Mouse (Mus musculus): ENCODE measurements around the gene Opalin.

The Opalin gene

GRCm38 (mm10) chr19:41076906-41077305 lies at the start of gene Opalin:
Gene Opalin (minus strand): TSS chr19:41077113.
- in situ Hi-C loops (cut with MboI; ENCODE audit: low sequenced_read_pairs) = no loop called here

GRCm38 (mm10) chr19:41123009-41123408 lies 46.1 kb upstream of the Opalin start:
- in situ Hi-C loops (cut with MboI; ENCODE audit: low sequenced_read_pairs) = no loop called here

GRCm38 (mm10) chr19:41119924-41120323 lies 43.0 kb upstream of the Opalin start:
- in situ Hi-C loops (cut with MboI; ENCODE audit: low sequenced_read_pairs) = no loop called here

- in situ Hi-C loops (cut with MboI; ENCODE audit: low sequenced_read_pairs) = no loop called here
Measured at GRCm38 (mm10) chr19:41118346-41118745, 41.4 kb upstream of the Opalin start.

GRCm38 (mm10) chr19:41117334-41117733 lies 40.4 kb upstream of the Opalin start:
- in situ Hi-C loops (cut with MboI; ENCODE audit: low sequenced_read_pairs) = no loop called here

- in situ Hi-C loops (cut with MboI; ENCODE audit: low sequenced_read_pairs) = no loop called here
Measured at GRCm38 (mm10) chr19:41114611-41115010, 37.7 kb upstream of the Opalin start.

GRCm38 (mm10) chr19:41113911-41114531 lies 37.1 kb upstream of the Opalin start:
- in situ Hi-C loops (cut with MboI; ENCODE audit: low sequenced_read_pairs) = no loop called here

GRCm38 (mm10) chr19:41112609-41113008 lies 35.7 kb upstream of the Opalin start:
- in situ Hi-C loops (cut with MboI; ENCODE audit: low sequenced_read_pairs) = no loop called here

GRCm38 (mm10) chr19:41109991-41110390 lies 33.1 kb upstream of the Opalin start:
- in situ Hi-C loops (cut with MboI; ENCODE audit: low sequenced_read_pairs) = no loop called here

GRCm38 (mm10) chr19:41109496-41109895 lies 32.6 kb upstream of the Opalin start:
- in situ Hi-C loops (cut with MboI; ENCODE audit: low sequenced_read_pairs) = no loop called here

GRCm38 (mm10) chr19:41108666-41109065 lies 31.8 kb upstream of the Opalin start:
- in situ Hi-C loops (cut with MboI; ENCODE audit: low sequenced_read_pairs) = no loop called here

- in situ Hi-C loops (cut with MboI; ENCODE audit: low sequenced_read_pairs) = no loop called here
Measured at GRCm38 (mm10) chr19:41107530-41107929, 30.6 kb upstream of the Opalin start.

GRCm38 (mm10) chr19:41104922-41105321 lies 28.0 kb upstream of the Opalin start:
- in situ Hi-C loops (cut with MboI; ENCODE audit: low sequenced_read_pairs) = no loop called here

GRCm38 (mm10) chr19:41101390-41101789 lies 24.5 kb upstream of the Opalin start:
- in situ Hi-C loops (cut with MboI; ENCODE audit: low sequenced_read_pairs) = no loop called here

GRCm38 (mm10) chr19:41100863-41101262 lies 23.9 kb upstream of the Opalin start:
- in situ Hi-C loops (cut with MboI; ENCODE audit: low sequenced_read_pairs) = no loop called here

- in situ Hi-C loops (cut with MboI; ENCODE audit: low sequenced_read_pairs) = no loop called here
Measured at GRCm38 (mm10) chr19:41097038-41097437, 20.1 kb upstream of the Opalin start.

- in situ Hi-C loops (cut with MboI; ENCODE audit: low sequenced_read_pairs) = no loop called here
Measured at GRCm38 (mm10) chr19:41091901-41092300, 15.0 kb upstream of the Opalin start.

GRCm38 (mm10) chr19:41089833-41090232 lies 12.9 kb upstream of the Opalin start:
- in situ Hi-C loops (cut with MboI; ENCODE audit: low sequenced_read_pairs) = no loop called here

GRCm38 (mm10) chr19:41088491-41088890 lies 11.6 kb upstream of the Opalin start:
- in situ Hi-C loops (cut with MboI; ENCODE audit: low sequenced_read_pairs) = no loop called here

- in situ Hi-C loops (cut with MboI; ENCODE audit: low sequenced_read_pairs) = no loop called here
Measured at GRCm38 (mm10) chr19:41087901-41088300, 11.0 kb upstream of the Opalin start.

GRCm38 (mm10) chr19:41086700-41087099 lies 9.8 kb upstream of the Opalin start:
- in situ Hi-C loops (cut with MboI; ENCODE audit: low sequenced_read_pairs) = no loop called here

GRCm38 (mm10) chr19:41086289-41086688 lies 9.4 kb upstream of the Opalin start:
- in situ Hi-C loops (cut with MboI; ENCODE audit: low sequenced_read_pairs) = no loop called here

GRCm38 (mm10) chr19:41083646-41084045 lies 6.7 kb upstream of the Opalin start:
- in situ Hi-C loops (cut with MboI; ENCODE audit: low sequenced_read_pairs) = no loop called here
